Mouse (Mus musculus) adrenal gland, postnatal 36 days (tissue): ENCODE data around the gene Med20. TPM values are rescaled to one million over a fixed set of nuclear protein-coding genes. Genes with fewer than 3 reads are reported as not detected.

Experiments
- total RNA-seq, 2 experiments: library from RNA; stranded (reverse); gene quantifications; 2 replicates each; pipeline ENCODE4 v1.2.3; 2021

Gene Med20
- total RNA-seq, 2 experiments from 2014 or later, result 39.5 to 40.0 TPM

Other genes with a start within 250 kb of the Med20 start
- 10 to 100 TPM; 37.5 to 52.8 TPM for gene Mrps10, start 242.7 kb upstream of the Med20 start, total RNA-seq
- 1 to 10 TPM in 1 of 2 experiments, under 1 TPM in 1; 0.60 to 2.4 TPM for gene Guca1b, start 226.2 kb upstream of the Med20 start, total RNA-seq
- 1 to 10 TPM; 1.2 to 1.7 TPM for gene Guca1a, start 211.0 kb upstream of the Med20 start, total RNA-seq
- under 1 TPM; 0.23 to 0.60 TPM for gene AI661453, start 175.0 kb upstream of the Med20 start, total RNA-seq
- gene 1700001C19Rik, start 174.2 kb upstream of the Med20 start, total RNA-seq, result not detected
- gene Taf8, start 109.3 kb upstream of the Med20 start, total RNA-seq, result 10 to 100 TPM; 18.5 to 21.2 TPM
- gene Ccnd3, start 106.5 kb upstream of the Med20 start, total RNA-seq, result 100 to 1,000 TPM; 408 to 430 TPM
- gene Bysl, start 90 bp upstream of the Med20 start, total RNA-seq, result 10 to 100 TPM; 18.7 to 24.8 TPM
- 1 to 10 TPM; 3.4 to 3.7 TPM for gene Gm20517, start within 50 bp of the Med20 start, total RNA-seq
- 1 to 10 TPM; 4.1 to 5.6 TPM for gene Usp49, start 19.1 kb downstream of the Med20 start, total RNA-seq
- 100 to 1,000 TPM; 229 to 241 TPM for gene Tomm6, start 76.8 kb downstream of the Med20 start, total RNA-seq
- gene Frs3, start 77.4 kb downstream of the Med20 start, total RNA-seq, result 1 to 10 TPM; 2.8 to 5.4 TPM
- gene Gm21981, start 82.9 kb downstream of the Med20 start, total RNA-seq, result under 1 TPM; 0.40 to 0.86 TPM
- 1 to 10 TPM; 3.0 to 3.1 TPM for gene Prickle4, start 83.2 kb downstream of the Med20 start, total RNA-seq
- not detected for gene Pgc, start 115.3 kb downstream of the Med20 start, total RNA-seq
- gene Tfeb, start 125.4 kb downstream of the Med20 start, total RNA-seq, result 10 to 100 TPM; 18.6 to 18.9 TPM
- gene Mdfi, start 223.1 kb downstream of the Med20 start, total RNA-seq, result 1 to 10 TPM; 1.4 to 2.4 TPM